Mouse (Mus musculus) lung, postnatal 0 days (tissue): ENCODE measurements around the gene Tmem132d.

ENCODE experiments used
- CTCF ChIP-seq: IDR thresholded peaks from 2 replicates; pipeline ENCODE4 v1.5.1; 2016; ENCODE audit warnings: antibody characterized with exemption, mild to moderate bottlenecking
- EP300 ChIP-seq: IDR thresholded peaks from 2 replicates; pipeline ENCODE4 v1.6.1; 2016; ENCODE audit warnings: antibody characterized with exemption, mild to moderate bottlenecking, control low read depth

DNA sequence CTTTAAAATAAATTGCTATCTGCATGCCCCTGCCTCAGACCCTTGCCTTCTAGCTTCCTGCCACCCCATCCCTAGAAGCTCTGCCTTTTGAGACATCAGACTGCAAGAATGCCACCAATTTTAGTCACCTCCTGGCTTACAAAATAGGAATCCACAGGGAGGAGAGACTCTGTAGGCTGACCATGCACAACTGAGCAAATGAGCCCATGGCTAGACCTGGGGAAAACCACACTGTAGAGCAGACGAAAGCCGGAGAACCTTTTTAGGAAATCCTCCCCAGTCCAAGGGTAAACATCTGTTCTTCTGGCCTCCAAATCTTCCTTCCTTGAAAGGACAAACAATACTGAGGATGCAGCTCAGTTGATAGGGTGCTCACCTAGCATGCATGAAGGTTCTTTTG, 130.5 kb downstream of the Tmem132d start:
- TF ChIP-seq CTCF: no peak
- no peak for TF ChIP-seq EP300
